7 mouse cellular contexts compared by ENCODE assay signal in the genomic region with DNA sequence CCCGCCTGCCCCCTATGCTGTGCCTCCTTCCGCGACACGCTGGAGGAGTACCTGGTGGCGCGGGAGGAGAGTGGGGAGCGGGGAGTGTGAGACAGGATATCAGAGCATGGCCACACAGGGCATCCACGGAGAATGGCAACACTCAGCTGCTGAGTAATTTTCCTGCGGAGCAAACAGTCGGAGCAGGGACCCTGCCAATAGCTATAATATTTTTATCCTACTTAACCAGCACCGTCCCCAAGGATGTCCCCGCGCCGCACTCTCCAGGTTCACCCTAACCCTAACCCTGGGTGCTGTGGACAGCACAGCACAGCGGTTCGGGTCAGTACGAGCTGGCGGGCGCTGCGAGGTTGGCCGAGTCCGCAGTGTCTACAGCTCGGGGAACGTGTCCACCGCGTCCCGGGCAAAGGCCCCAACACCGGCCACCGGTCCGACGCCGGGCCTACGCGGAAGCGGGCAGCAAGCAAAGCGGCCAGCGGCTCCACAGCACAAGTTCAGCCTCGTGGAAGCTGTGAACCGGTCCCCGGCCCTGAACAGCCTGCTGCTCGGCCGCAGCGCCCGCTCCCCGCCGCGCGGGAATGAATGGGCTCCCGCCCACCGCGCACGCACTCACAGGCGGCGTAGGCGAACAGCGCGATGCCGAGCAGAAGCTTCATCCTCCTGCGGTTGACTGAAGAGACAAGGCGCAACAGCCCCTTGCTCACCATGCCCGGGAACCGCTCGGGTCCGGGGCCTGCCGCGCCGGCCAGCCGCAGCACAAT. TPM values are rescaled to one million over a fixed set of nuclear protein-coding genes. Genes with fewer than 3 reads are reported as not detected.
DNase-seq lines count a peak whose midpoint lies in the region; ATAC-seq and TF ChIP-seq lines count a peak whose summit lies in the region.

No protein-coding gene starts in this region.

- H3K9ac ChIP-seq in heart, embryonic 14.5 days (ENCODE audit: low read length): peak overlapping the region; percentile 77

- H3K36me3 ChIP-seq in C2C12 (ENCODE audit: control insufficient read depth, insufficient read depth): no peaks in the 10 kb centered on the region
- no peaks in the 10 kb centered on the region for H3K36me3 ChIP-seq in heart, embryonic 14.5 days (ENCODE audit: control insufficient read depth, insufficient read depth, low read length)
- no peaks in the 10 kb centered on the region for H3K36me3 ChIP-seq in splenic B cell, adult 2 months (ENCODE audit: control insufficient read depth, insufficient read depth, low read length, poor library complexity, severe bottlenecking)

- intact Hi-C loops in left cerebral cortex, postnatal 4 days (cut with DNase I): no loop called here

- H3K79me2 ChIP-seq in C2C12 (ENCODE audit: control insufficient read depth, insufficient read depth): peaks cover 51% of the 10 kb centered on the region

- peak overlapping the region; percentile 99 for H3K4me2 ChIP-seq in heart, embryonic 14.5 days (ENCODE audit: low read length)

- peak; percentile 37 for DNase-seq in 3T3-L1 (ENCODE audit: low read depth, low spot score)
- DNase-seq in embryo, embryonic 10.5 days (ENCODE audit: low spot score): peak; percentile 54
- DNase-seq in left cerebral cortex, postnatal 4 days: peak; percentile 21
- DNase-seq in splenic B cell, adult 2 months (ENCODE audit: low read depth, low spot score): peak; percentile 30

- H3K79me3 ChIP-seq in C2C12 (ENCODE audit: low read depth): peaks cover 38% of the 10 kb centered on the region

- no peaks in the 10 kb centered on the region for H3K27me3 ChIP-seq in C2C12 (ENCODE audit: control insufficient read depth, insufficient read depth, insufficient read length)
- no peaks in the 10 kb centered on the region for H3K27me3 ChIP-seq in heart, embryonic 14.5 days (ENCODE audit: control insufficient read depth, insufficient read depth, low read length)
- H3K27me3 ChIP-seq in splenic B cell, adult 2 months (ENCODE audit: control insufficient read depth, insufficient read depth, low read length, poor library complexity, severe bottlenecking): no peaks in the 10 kb centered on the region

- peak; percentile 74 for ATAC-seq in heart, embryonic 14.5 days (ENCODE audit: insufficient number of reproducible peaks, insufficient read depth, low FRiP score, low read depth)
- ATAC-seq in megakaryocyte-erythroid progenitor cell, adult 5-6 weeks (replicated peaks; ENCODE audit: low FRiP score, low TSS enrichment, poor library complexity, severe bottlenecking): peak; percentile 67

- peaks cover 3 to 11% of the 10 kb centered on the region in 2 experiments; a peak in 3 of 4 replicates for H3K4me1 ChIP-seq in heart, embryonic 14.5 days (ENCODE audit: control insufficient read depth in 2 of 2, insufficient read depth in 2 of 2, low read length in 2 of 2)

- H3K9me3 ChIP-seq in heart, embryonic 14.5 days (ENCODE audit: control insufficient read depth, low read length): no peaks in the 10 kb centered on the region

- under 1% methylated on average over 68 of the region's 68 CpGs for WGBS in heart, embryonic 14.5 days

- H3K27ac ChIP-seq in heart, embryonic 14.5 days (replicated peaks in 1 of 2; ENCODE audit: control insufficient read depth in 1 of 2, insufficient read depth in 1 of 2, low read depth in 2 of 2, low read length in 2 of 2): peak overlapping the region; percentile 73 to 83; a peak in 3 of 4 replicates

- H3ac ChIP-seq in C2C12 (ENCODE audit: control insufficient read depth, insufficient read length, low read depth): peak overlapping the region; percentile 96

- no peak for TF ChIP-seq CTCF in C2C12 (IDR thresholded peaks at IDR 0.05; ENCODE audit: control insufficient read depth, insufficient read depth, insufficient read length)

- peak overlapping the region; percentile 79 for H3K4me3 ChIP-seq in C2C12 (ENCODE audit: insufficient read depth, poor library complexity, severe bottlenecking)
- peak overlapping the region; percentile 86 to 93 for H3K4me3 ChIP-seq in heart, embryonic 14.5 days (ENCODE audit: control insufficient read depth in 1 of 2, insufficient read depth in 1 of 2, low read depth in 1 of 2, low read length in 2 of 2)

TF ChIP-seq in C2C12, 6 proteins besides CTCF, POLR2A, EP300 and RAD21:
- no peak for TF ChIP-seq MYOG (IDR thresholded peaks at IDR 0.05; ENCODE audit: control insufficient read depth, extremely low read depth, insufficient read length)
- no peak for TF ChIP-seq CEBPB (IDR thresholded peaks at IDR 0.05; ENCODE audit: low read depth)
- TF ChIP-seq MAX (IDR thresholded peaks at IDR 0.05): no peak
- no peak for TF ChIP-seq USF1 (IDR thresholded peaks at IDR 0.05; ENCODE audit: low read depth)
- no peak for TF ChIP-seq FOSL1 (IDR thresholded peaks at IDR 0.05; ENCODE audit: insufficient read depth, low read length, poor library complexity, severe bottlenecking)
- TF ChIP-seq MYOD1 (IDR thresholded peaks at IDR 0.05; ENCODE audit: control insufficient read depth, insufficient read length, low read depth): no peak

RNA-seq across cellular contexts. Expression of gene Uxs1, which starts 0.4 kb away (rescaled TPM):
- polyA plus RNA-seq in C2C12 (2012; fragmentation: generic; extraction: Trizol): 38.8 TPM
- polyA plus RNA-seq in heart, embryonic 14.5 days (2014; fragmentation: Nextera tagmentation; extraction: Ambion mirVana): 10.5 and 11.3 TPM in 2 replicates
- total RNA-seq in left cerebral cortex, postnatal 4 days (2021): 10 to 100 TPM; 30.0 to 33.3 TPM
- 15.3 and 34.0 TPM in 2 replicates for total RNA-seq in megakaryocyte-erythroid progenitor cell, adult 5-6 weeks (2014; fragmentation: Nextera tagmentation)
- total RNA-seq in megakaryocyte-erythroid progenitor cell, adult 5-6 weeks (2017): 20.8 and 40.2 TPM in 2 replicates

Comparison
In these comparisons a context has a peak if more than half of its experiments do, and no peak if none do; other contexts are left out.
1. Peak in every context shown above with its lines: DNase-seq, ATAC-seq, H3K4me3 ChIP-seq and H3K27ac ChIP-seq.